Mouse (Mus musculus) left cerebral cortex, adult 2 months (tissue): ENCODE data around the gene Ndufs4. TPM values are rescaled to one million over a fixed set of nuclear protein-coding genes. Genes with fewer than 3 reads are reported as not detected.

ENCODE experiments used
- DNase-seq, 2 experiments: peaks; one replicate each; pipeline ENCODE4 v3.0.0; 2021 to 2022; ENCODE audit warnings: low spot score in 2 of 2, mixed read lengths in 1 of 2; ENCODE audit errors: extremely low spot score in 1 of 2
- H3K27ac ChIP-seq: fragments of 200-600 bp; 2 replicates; pipeline ENCODE4 v1.8.1; 2022
- H3K4me3 ChIP-seq: fragments of 200-600 bp; 2 replicates; pipeline ENCODE4 v1.8.1; 2022
- CTCF ChIP-seq: fragments of 200-600 bp; IDR thresholded peaks from 2 replicates; pipeline ENCODE4 v1.8.1; 2022; ENCODE audit warnings: antibody characterized with exemption, mild to moderate bottlenecking, moderate library complexity
- intact Hi-C: fragments of 180-260 bp; cut with DNase I; formaldehyde crosslinking; loops from one replicate; pipeline ENCODE4 v1.15.1; 2025
- long read RNA-seq, 2 experiments: library from polyadenylated mRNA; stranded (forward); transcript quantifications; one replicate each; pipeline ENCODE4 v2.0.0; 2021; ENCODE audit warnings: borderline mapping rate in 2 of 2
- total RNA-seq, 2 experiments: library from RNA; stranded (reverse); gene quantifications; 2 replicates each; pipeline ENCODE4 v1.2.3; 2021

The Ndufs4 gene
- total RNA-seq: 100 to 1,000 TPM; 141 to 154 TPM
- long read RNA-seq, experiment 1, transcript Ndufs4-201 (5 exons, 1,698 nt): major isoform, 41 of 52 reads
- long read RNA-seq, experiment 1, partial matches to known transcripts: 1 of 52 reads
- long read RNA-seq, experiment 1, other reads (novel, unspliced or antisense): 3 of 52 reads
- long read RNA-seq, experiment 2, transcript Ndufs4-201 (5 exons, 1,698 nt): major isoform, 36 of 42 reads
- long read RNA-seq, experiment 2, partial matches to known transcripts: 1 of 42 reads
- long read RNA-seq, experiment 2, other reads (novel, unspliced or antisense): 1 of 42 reads

- Histone ChIP-seq H3K27ac (peak within 1 kb of the TSS; percentile 97), H3K4me3 (peak within 1 kb of the TSS; percentile 93)
- intact Hi-C loops: loop anchor here (5.0 to 10.0 kb wide), 3 partner anchors 69 to 504 kb away; partner anchors contain the start of gene Fst
- no peak for TF ChIP-seq CTCF
- no peak for DNase-seq
Measured at GRCm38 (mm10) chr13:114388211-114388965, at the start of gene Ndufs4. Ndufs4 (minus strand) TSS chr13:114388258.

- intact Hi-C loops: no loop called here
- Histone ChIP-seq H3K27ac (no peak overlapping the region), H3K4me3 (no peak overlapping the region)
- TF ChIP-seq CTCF: no peak
- no peak for DNase-seq
Measured at GRCm38 (mm10) chr13:114432491-114432890, 44.4 kb upstream of the Ndufs4 start.

- DNase-seq: no peak
- intact Hi-C loops: no loop called here
- TF ChIP-seq CTCF: no peak
- H3K4me3 ChIP-seq: no peak overlapping the region
- no peak overlapping the region for H3K27ac ChIP-seq
Measured at GRCm38 (mm10) chr13:114425230-114425629, 37.2 kb upstream of the Ndufs4 start.

- TF ChIP-seq CTCF: no peak
Measured at GRCm38 (mm10) chr13:114420235-114420634, 32.2 kb upstream of the Ndufs4 start.

GRCm38 (mm10) chr13:114419364-114419763, 31.3 kb upstream of the Ndufs4 start:
- Histone ChIP-seq H3K4me3 (no peak overlapping the region), H3K27ac (no peak overlapping the region)
- intact Hi-C loops: no loop called here
- no peak for DNase-seq
- no peak for TF ChIP-seq CTCF

More at GRCm38 (mm10) chr13:114420235-114420634, 32.2 kb upstream of the Ndufs4 start:
- DNase-seq: no peak
- intact Hi-C loops: no loop called here
- Histone ChIP-seq H3K4me3 (no peak overlapping the region), H3K27ac (no peak overlapping the region)

DNA sequence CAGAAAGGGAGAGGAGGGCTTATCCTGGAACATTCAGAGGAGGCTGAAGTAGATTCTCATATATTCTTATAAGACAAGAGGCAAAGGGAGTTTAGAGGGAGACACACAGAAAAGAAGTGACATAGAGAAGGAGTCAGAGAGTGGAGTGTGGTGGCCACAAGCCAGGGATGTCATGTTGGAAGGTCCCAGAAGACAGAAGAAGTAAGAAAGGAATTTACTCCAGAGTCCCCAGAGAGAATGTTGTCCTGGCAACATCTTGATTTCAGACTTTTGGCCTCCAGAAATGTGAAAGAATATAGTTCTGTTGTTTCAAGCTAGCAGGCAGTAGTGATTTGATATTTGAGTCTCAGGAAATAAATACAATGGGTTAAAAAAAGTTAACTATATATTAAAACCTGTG, 24.3 kb upstream of the Ndufs4 start:
- H3K27ac ChIP-seq: no peak overlapping the region
- intact Hi-C loops: no loop called here
- DNase-seq: no peak
- no peak for TF ChIP-seq CTCF
- no peak overlapping the region for H3K4me3 ChIP-seq

GRCm38 (mm10) chr13:114406866-114407265, 18.8 kb upstream of the Ndufs4 start:
- Histone ChIP-seq H3K4me3 (no peak overlapping the region), H3K27ac (no peak overlapping the region)
- intact Hi-C loops: no loop called here
- no peak for TF ChIP-seq CTCF
- DNase-seq: no peak

- DNase-seq: no peak
- Histone ChIP-seq H3K4me3 (no peak overlapping the region), H3K27ac (no peak overlapping the region)
- no peak for TF ChIP-seq CTCF
- intact Hi-C loops: no loop called here
Measured at GRCm38 (mm10) chr13:114406424-114406823, 18.4 kb upstream of the Ndufs4 start.

- no peak for DNase-seq
- Histone ChIP-seq H3K4me3 (no peak overlapping the region), H3K27ac (no peak overlapping the region)
- no peak for TF ChIP-seq CTCF
- intact Hi-C loops: no loop called here
Measured at GRCm38 (mm10) chr13:114405100-114405715, 17.1 kb upstream of the Ndufs4 start.

GRCm38 (mm10) chr13:114398906-114399305, 10.8 kb upstream of the Ndufs4 start:
- DNase-seq: no peak
- no peak for TF ChIP-seq CTCF
- no peak overlapping the region for H3K4me3 ChIP-seq
- intact Hi-C loops: no loop called here
- no peak overlapping the region for H3K27ac ChIP-seq

GRCm38 (mm10) chr13:114397281-114397680, 9.2 kb upstream of the Ndufs4 start:
- intact Hi-C loops: no loop called here
- TF ChIP-seq CTCF: no peak
- no peak overlapping the region for H3K4me3 ChIP-seq
- DNase-seq: no peak
- H3K27ac ChIP-seq: no peak overlapping the region

DNA sequence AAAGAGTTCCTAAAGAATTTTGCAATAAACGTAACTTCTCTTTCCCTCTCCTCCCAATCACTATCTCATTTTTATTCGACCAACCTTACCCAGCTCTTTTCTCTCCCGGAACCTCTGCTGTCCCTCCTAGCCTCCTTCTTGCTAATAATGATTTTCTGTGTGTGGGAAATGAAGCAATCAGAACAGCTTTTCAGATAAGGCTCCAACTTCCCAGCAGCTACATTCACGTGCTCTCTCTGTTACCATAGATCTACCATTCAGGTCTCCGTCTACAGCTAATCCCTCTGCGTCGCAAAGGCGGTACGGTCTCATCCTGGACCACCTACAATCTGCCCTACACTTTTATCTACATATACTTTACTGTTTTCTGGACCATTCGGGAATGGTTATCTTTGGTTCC, 8.8 kb upstream of the Ndufs4 start:
- H3K4me3 ChIP-seq: no peak overlapping the region

More for the DNA sequence above, 8.8 kb upstream of the Ndufs4 start:
- H3K27ac ChIP-seq: no peak overlapping the region
- no peak for DNase-seq
- intact Hi-C loops: no loop called here
- no peak for TF ChIP-seq CTCF
